Mouse (Mus musculus) heart, adult 2 months (tissue): ENCODE measurements around the gene Klc1. TPM values are rescaled to one million over a fixed set of nuclear protein-coding genes. Genes with fewer than 3 reads are reported as not detected.
A peak's percentile ranks its signal among the peaks of the same experiment; 100 is the strongest.

ENCODE experiments used
- DNase-seq, 2 experiments: peaks; one replicate each; pipeline ENCODE4 v3.0.0; 2021
- H3K27ac ChIP-seq: fragments of 200-600 bp; 2 replicates; pipeline ENCODE4 v1.8.1; 2022
- H3K27me3 ChIP-seq: fragments of 200-500 bp; 2 replicates; pipeline ENCODE4 v1.6.1; 2012; ENCODE audit warnings: mild to moderate bottlenecking, low read length, inconsistent platforms, mixed read lengths; ENCODE audit not compliant: control insufficient read depth, insufficient read depth
- H3K36me3 ChIP-seq: fragments of 200-500 bp; 2 replicates; pipeline ENCODE4 v1.6.1; 2012; ENCODE audit warnings: low read length, inconsistent platforms; ENCODE audit not compliant: control insufficient read depth, insufficient read depth
- H3K4me1 ChIP-seq: fragments of 200-500 bp; 2 replicates; pipeline ENCODE4 v1.6.1; 2011; ENCODE audit warnings: low read length; ENCODE audit not compliant: control insufficient read depth, insufficient read depth
- H3K4me3 ChIP-seq: fragments of 200-600 bp; 2 replicates; pipeline ENCODE4 v1.8.1; 2022
- H3K79me2 ChIP-seq: fragments of 200-500 bp; replicated peaks from 2 replicates; pipeline ENCODE4 v1.6.1; 2012; ENCODE audit warnings: mild to moderate bottlenecking, inconsistent platforms, low read length, moderate library complexity, mixed read lengths; ENCODE audit not compliant: control insufficient read depth, insufficient read depth
- H3K9ac ChIP-seq: fragments of 200-500 bp; 2 replicates; pipeline ENCODE4 v1.6.1; 2012; ENCODE audit warnings: low read depth, mild to moderate bottlenecking, control low read depth, inconsistent platforms, low read length, mixed read lengths
- CTCF ChIP-seq: fragments of 200-600 bp; IDR thresholded peaks from 2 replicates; pipeline ENCODE4 v1.8.1; 2022; ENCODE audit warnings: antibody characterized with exemption, mild to moderate bottlenecking, moderate library complexity
- EP300 ChIP-seq: fragments of 200-500 bp; IDR thresholded peaks from 2 replicates; pipeline ENCODE4 v1.6.1; 2011; ENCODE audit warnings: low read depth, low read length, control low read depth; ENCODE audit not compliant: insufficient read depth
- POLR2A ChIP-seq: fragments of 200-500 bp; IDR thresholded peaks from 2 replicates; pipeline ENCODE4 v1.6.1; 2011; ENCODE audit warnings: mild to moderate bottlenecking, low read depth, low read length, control low read depth; ENCODE audit not compliant: insufficient read depth
- WGBS: fragments of 180-500 bp; shearing (Covaris S2); methylation state at CpG from one replicate; pipeline ENCODE4 v1.1.7; 2018; 5-methylcytosine and 5-hydroxymethylcytosine counted together
- intact Hi-C: fragments of 180-260 bp; cut with DNase I; formaldehyde crosslinking; loops from one replicate; pipeline ENCODE4 v1.15.1; 2025
- polyA plus RNA-seq: library from polyadenylated mRNA; depleted of rRNA; stranded (reverse); fragments of >200 nt; gene quantifications from 2 replicates; pipeline ENCODE4 v1.2.3, GENCODE M21; 2012
- total RNA-seq, 2 experiments: library from RNA; stranded (reverse); gene quantifications; 2 replicates each; pipeline ENCODE4 v1.2.3; 2021

Klc1 gene
- total and polyA plus RNA-seq, 3 experiments = 80.8 to 83.9 (median 83.8) TPM

- H3K9ac ChIP-seq = no peak overlapping the region
- TF ChIP-seq CTCF = no peak
- no peak for TF ChIP-seq POLR2A
- DNase-seq = no peak
- H3K4me3 ChIP-seq = no peak overlapping the region
- H3K27ac ChIP-seq = peak overlapping the region; percentile 27
- H3K79me2 ChIP-seq = peaks cover 8% of the 10 kb centered on the region
- intact Hi-C loops = no loop called here
- peaks cover 9% of the 10 kb centered on the region for H3K4me1 ChIP-seq
- H3K27me3 ChIP-seq = no peaks in the 10 kb centered on the region
- H3K36me3 ChIP-seq = peaks cover under 1% of the 10 kb centered on the region
- WGBS = 35% methylated on average over 2 of the region's 2 CpGs
Measured at GRCm38 (mm10) chr12:111755231-111755630, 3.4 kb upstream of the Klc1 start.

GRCm38 (mm10) chr12:111756082-111756697 lies 2.5 kb upstream of the Klc1 start:
- Histone ChIP-seq H3K27me3 (no peaks in the 10 kb centered on the region), H3K4me1 (peaks cover 12% of the 10 kb centered on the region), H3K9ac (no peak overlapping the region), H3K79me2 (peaks cover 10% of the 10 kb centered on the region), H3K27ac (no peak overlapping the region), H3K4me3 (no peak overlapping the region), H3K36me3 (peaks cover 4% of the 10 kb centered on the region)
- intact Hi-C loops = no loop called here
- 51% methylated on average over 4 of the region's 4 CpGs for WGBS
- no peak for DNase-seq
- TF ChIP-seq EP300 (no peak), CTCF (no peak), POLR2A (no peak)

- WGBS = 36% methylated on average over 5 of the region's 5 CpGs
- intact Hi-C loops = no loop called here
Measured at GRCm38 (mm10) chr12:111756698-111757082, 2.0 kb upstream of the Klc1 start.

GRCm38 (mm10) chr12:111757561-111758325 lies 906 bp upstream of the Klc1 start:
- H3K79me2 ChIP-seq = peaks cover 15% of the 10 kb centered on the region
- WGBS = 66% methylated on average over 10 of the region's 10 CpGs
- H3K4me1 ChIP-seq = peaks cover 19% of the 10 kb centered on the region
- H3K27ac ChIP-seq = peak overlapping the region; percentile 96
- peak overlapping the region; percentile 97 for H3K9ac ChIP-seq
- TF ChIP-seq EP300 = no peak
- no peak for TF ChIP-seq POLR2A
- no peak for TF ChIP-seq CTCF
- no peaks in the 10 kb centered on the region for H3K27me3 ChIP-seq
- intact Hi-C loops = loop anchor here (2.0 kb wide), 1 partner anchor 19 kb away; no protein-coding TSS in a partner anchor
- peak overlapping the region; percentile 88 for H3K4me3 ChIP-seq
- DNase-seq = no peak
- peaks cover 4% of the 10 kb centered on the region for H3K36me3 ChIP-seq

More at GRCm38 (mm10) chr12:111756698-111757082, 2.0 kb upstream of the Klc1 start:
- no peak for DNase-seq
- peaks cover 13% of the 10 kb centered on the region for H3K4me1 ChIP-seq
- peaks cover 4% of the 10 kb centered on the region for H3K36me3 ChIP-seq
- H3K27ac ChIP-seq = no peak overlapping the region
- peaks cover 10% of the 10 kb centered on the region for H3K79me2 ChIP-seq
- no peaks in the 10 kb centered on the region for H3K27me3 ChIP-seq
- no peak overlapping the region for H3K4me3 ChIP-seq
- TF ChIP-seq CTCF (no peak), POLR2A (no peak), EP300 (no peak)
- H3K9ac ChIP-seq = no peak overlapping the region

- peak overlapping the region; percentile 97 for H3K9ac ChIP-seq
- peaks cover 4% of the 10 kb centered on the region for H3K36me3 ChIP-seq
- peaks cover 24% of the 10 kb centered on the region for H3K4me1 ChIP-seq
- H3K27ac ChIP-seq = peak overlapping the region; percentile 96
- TF ChIP-seq CTCF (peak; percentile 32; the same call in 1 of the 2 replicates), POLR2A (0 out of 2 replicates have a peak, but pooled peaks have one; percentile 58), EP300 (no peak)
- peak; percentile 87 for DNase-seq
- intact Hi-C loops = loop anchor here (2.0 kb wide), 1 partner anchor 21 kb away; no protein-coding TSS in a partner anchor
- H3K4me3 ChIP-seq = peak overlapping the region; percentile 88
- 1% methylated on average over 35 of the region's 35 CpGs for WGBS
- H3K79me2 ChIP-seq = peaks cover 21% of the 10 kb centered on the region
- no peaks in the 10 kb centered on the region for H3K27me3 ChIP-seq
Measured at GRCm38 (mm10) chr12:111759176-111760061, 770 bp downstream of the Klc1 start.
